Mouse (Mus musculus) CH12.LX (cell line): ENCODE data around the gene Cnn2. TPM values are rescaled to one million over a fixed set of nuclear protein-coding genes. Genes with fewer than 3 reads are reported as not detected.

Source experiments
- DNase-seq: peaks from one replicate; pipeline ENCODE4 v3.0.0-alpha.2; 2013; ENCODE audit errors: extremely low read depth
- H3K27ac ChIP-seq: 2 replicates; pipeline ENCODE4 v1.5.1; 2012; ENCODE audit warnings: low read depth, mild to moderate bottlenecking, control low read depth, moderate library complexity; ENCODE audit not compliant: insufficient read depth
- H3K27me3 ChIP-seq: replicated peaks from 2 replicates; pipeline ENCODE3; 2012; ENCODE audit warnings: inconsistent platforms
- H3K36me3 ChIP-seq, 2 experiments: replicated peaks in 1 of 2; 2 replicates each; pipeline versions ENCODE3 to v1.6.1; 2012; ENCODE audit warnings: inconsistent platforms in 1 of 2, low read length in 1 of 2, mild to moderate bottlenecking in 1 of 2, mixed read lengths in 1 of 2, moderate library complexity in 1 of 2; ENCODE audit not compliant: control insufficient read depth in 1 of 2, insufficient read depth in 1 of 2
- H3K4me1 ChIP-seq, 2 experiments: 2 replicates each; pipeline ENCODE4 v1.6.1; 2012; ENCODE audit warnings: inconsistent platforms in 1 of 2, moderate library complexity in 1 of 2; ENCODE audit not compliant: insufficient read depth in 2 of 2, control insufficient read depth in 1 of 2
- H3K4me2 ChIP-seq: 2 replicates; pipeline ENCODE4 v1.6.1; 2012; ENCODE audit warnings: low read depth, mild to moderate bottlenecking, control low read depth; ENCODE audit not compliant: poor library complexity, insufficient read depth, severe bottlenecking
- H3K4me3 ChIP-seq, 3 experiments: fragments of 150-350 bp in 1 of 3; sonication (generic) in 1 of 3; replicated peaks in 1 of 3; 2 replicates each; pipeline versions ENCODE3 to v1.5.1; 2011 to 2012; ENCODE audit warnings: low read depth in 2 of 3, low read length in 2 of 3, mild to moderate bottlenecking in 2 of 3, moderate library complexity in 2 of 3, control low read depth in 1 of 3, improper control_type of control experiment in 1 of 3, inconsistent platforms in 1 of 3, mixed read lengths in 1 of 3; ENCODE audit not compliant: poor library complexity in 1 of 3
- H3K79me2 ChIP-seq: replicated peaks from 2 replicates; pipeline ENCODE4 v1.6.1; 2012; ENCODE audit warnings: mild to moderate bottlenecking, moderate library complexity; ENCODE audit not compliant: control insufficient read depth, poor library complexity, insufficient read depth, severe bottlenecking; ENCODE audit errors: extremely low read depth
- H3K9ac ChIP-seq: 2 replicates; pipeline ENCODE4 v1.6.1; 2012; ENCODE audit warnings: low read depth, mild to moderate bottlenecking, control low read depth, moderate library complexity; ENCODE audit not compliant: insufficient read depth
- H3K9me3 ChIP-seq: replicated peaks from 2 replicates; pipeline ENCODE3; 2012; ENCODE audit warnings: low read length, inconsistent platforms, mixed read lengths
- E2F4 ChIP-seq: IDR thresholded peaks from 2 replicates; pipeline ENCODE4 v1.6.1; 2011; ENCODE audit warnings: low read depth, low read length, improper control_type of control experiment; ENCODE audit not compliant: insufficient replicate concordance
- GABPA ChIP-seq: IDR thresholded peaks from 2 replicates; pipeline ENCODE4 v1.6.1; 2012; ENCODE audit warnings: low read depth, low read length, improper control_type of control experiment, inconsistent platforms; ENCODE audit not compliant: insufficient replicate concordance
- IRF4 ChIP-seq: IDR thresholded peaks from 2 replicates; pipeline ENCODE4 v1.6.1; 2014; ENCODE audit warnings: low read depth, mild to moderate bottlenecking, inconsistent platforms, low read length, improper control_type of control experiment
- KAT2A ChIP-seq: IDR thresholded peaks from 2 replicates; pipeline ENCODE4 v1.6.1; 2012; ENCODE audit warnings: low read length, improper control_type of control experiment, inconsistent platforms; ENCODE audit not compliant: insufficient replicate concordance
- MAFK ChIP-seq: IDR thresholded peaks from 2 replicates; pipeline ENCODE4 v1.6.1; 2011; ENCODE audit warnings: low read length, improper control_type of control experiment; ENCODE audit not compliant: insufficient replicate concordance
- MAZ ChIP-seq: IDR thresholded peaks from 2 replicates; pipeline ENCODE4 v1.6.1; 2012; ENCODE audit warnings: low read depth, mild to moderate bottlenecking, inconsistent platforms, low read length, improper control_type of control experiment, moderate library complexity
- MEF2A ChIP-seq: IDR thresholded peaks from 2 replicates; pipeline ENCODE4 v1.6.1; 2014; ENCODE audit warnings: low read depth, mild to moderate bottlenecking, inconsistent platforms, low read length, improper control_type of control experiment, borderline replicate concordance
- MXI1 ChIP-seq: IDR thresholded peaks from 2 replicates; pipeline ENCODE4 v1.6.1; 2011; ENCODE audit warnings: mild to moderate bottlenecking, low read depth, low read length, improper control_type of control experiment
- MYC ChIP-seq: IDR thresholded peaks from 2 replicates; pipeline ENCODE4 v1.6.1; 2011; ENCODE audit warnings: low read depth, mild to moderate bottlenecking, improper control_type of control experiment, low read length
- NRF1 ChIP-seq: IDR thresholded peaks from 2 replicates; pipeline ENCODE4 v1.6.1; 2014; ENCODE audit warnings: low read depth, mild to moderate bottlenecking, inconsistent platforms, low read length, improper control_type of control experiment, moderate library complexity
- RAD21 ChIP-seq: IDR thresholded peaks from 2 replicates; pipeline ENCODE4 v1.6.1; 2011; ENCODE audit warnings: low read depth, mild to moderate bottlenecking, low read length, improper control_type of control experiment, moderate library complexity
- RCOR1 ChIP-seq: conservative IDR thresholded peaks from 2 replicates; pipeline ENCODE4 v1.6.1; 2012; ENCODE audit warnings: low read depth, mild to moderate bottlenecking, inconsistent platforms, low read length, improper control_type of control experiment
- SMC3 ChIP-seq: IDR thresholded peaks from 2 replicates; pipeline ENCODE4 v1.6.1; 2011; ENCODE audit warnings: low read depth, low read length, improper control_type of control experiment
- TCF12 ChIP-seq: IDR thresholded peaks from 2 replicates; pipeline ENCODE4 v1.6.1; 2014; ENCODE audit warnings: low read depth, mild to moderate bottlenecking, inconsistent platforms, low read length, improper control_type of control experiment
- UBTF ChIP-seq: IDR thresholded peaks from 2 replicates; pipeline ENCODE4 v1.6.1; 2012; ENCODE audit warnings: low read depth, mild to moderate bottlenecking, inconsistent platforms, low read length, improper control_type of control experiment, moderate library complexity
- ZNF384 ChIP-seq: IDR thresholded peaks from 2 replicates; pipeline ENCODE4 v1.6.1; 2012; ENCODE audit warnings: low read depth, low read length, improper control_type of control experiment, inconsistent platforms
- dilution Hi-C: fragments of 300-500 bp; cut with MboI; formaldehyde crosslinking; loops from 2 replicates; pipeline ENCODE4 v1.14.3; 2020; ENCODE audit warnings: low sequenced_read_pairs; ENCODE audit not compliant: extremely low pct_unique_long_range_greater_than_20kb, extremely low pct_ligation_motif_present
- in situ Hi-C: fragments of 300-500 bp; cut with MboI; formaldehyde crosslinking; loops from 3 replicates; pipeline ENCODE4 v1.14.3; 2019; ENCODE audit warnings: low sequenced_read_pairs, low pct_ligation_motif_present, low pct_unique_long_range_greater_than_20kb, mixed read lengths
- polyA plus RNA-seq: library from polyadenylated mRNA; unstranded; fragments of >175 nt; gene quantifications from 2 replicates; pipeline ENCODE4 v1.2.1, GENCODE M21; 2012; ENCODE audit warnings: low read depth; ENCODE audit not compliant: insufficient read length
- total RNA-seq, 2 experiments: library from RNA; depleted of rRNA; stranded (reverse); fragments of 300-350 nt in 1 of 2; fragments of >200 nt in 1 of 2; gene quantifications; 2 replicates each; pipeline ENCODE4 v1.2.3; 2012 to 2014

Gene Cnn2
- total and polyA plus RNA-seq, 3 experiments, result 26.9 to 62.7 (median 49.0) TPM

GRCm38 (mm10) chr10:80021320-80021641, 32.9 kb downstream of the Cnn2 start:
- Histone ChIP-seq H3K4me2 (no peak overlapping the region), H3K27me3 (no peaks in the 10 kb centered on the region), H3K9me3 (no peaks in the 10 kb centered on the region), H3K4me3 (no peak overlapping the region), H3K4me1 (peaks cover 33 to 52% of the 10 kb centered on the region in 2 experiments), H3K36me3 (peaks cover 36 to 66% of the 10 kb centered on the region in 2 experiments), H3K9ac (no peak overlapping the region), H3K79me2 (peaks cover 8% of the 10 kb centered on the region), H3K27ac (no peak overlapping the region)
- TF ChIP-seq IRF4 (no peak), MYC (no peak), UBTF (no peak)
- DNase-seq, result no peak
- dilution Hi-C loops, result no loop called here
- in situ Hi-C loops, result no loop called here

GRCm38 (mm10) chr10:80022164-80022563, 33.8 kb downstream of the Cnn2 start:
- H3K36me3 ChIP-seq, result peaks cover 45 to 75% of the 10 kb centered on the region in 2 experiments
- no peaks in the 10 kb centered on the region for H3K9me3 ChIP-seq
- no peak overlapping the region for H3K27ac ChIP-seq
- DNase-seq, result no peak
- in situ Hi-C loops, result no loop called here
- H3K4me2 ChIP-seq, result no peak overlapping the region
- H3K79me2 ChIP-seq, result peaks cover 4% of the 10 kb centered on the region
- dilution Hi-C loops, result no loop called here
- no peak overlapping the region for H3K4me3 ChIP-seq
- no peaks in the 10 kb centered on the region for H3K27me3 ChIP-seq
- no peak overlapping the region for H3K9ac ChIP-seq
- peaks cover 34 to 50% of the 10 kb centered on the region in 2 experiments for H3K4me1 ChIP-seq
- TF ChIP-seq MAZ, result no peak
- TF ChIP-seq UBTF, result no peak
- no peak for TF ChIP-seq E2F4
- no peak for TF ChIP-seq MAFK
- TF ChIP-seq RAD21, result no peak
- TF ChIP-seq RCOR1, result no peak
- no peak for TF ChIP-seq KAT2A
- TF ChIP-seq NRF1, result no peak
- TF ChIP-seq MYC, result no peak
- no peak for TF ChIP-seq ZNF384
- no peak for TF ChIP-seq MEF2A
- TF ChIP-seq TCF12, result no peak
- no peak for TF ChIP-seq GABPA
- no peak for TF ChIP-seq SMC3
- TF ChIP-seq MXI1, result no peak
